Mouse (Mus musculus) forebrain, embryonic 14.5 days (tissue): ENCODE results near the gene Armcx1. TPM values are rescaled to one million over a fixed set of nuclear protein-coding genes. Genes with fewer than 3 reads are reported as not detected.
"Not testable (repeated sequence)": the region's sequence is repeated elsewhere in the genome, so short reads cannot be mapped to it uniquely, and the experiment has no call there.

Experiments used
- ATAC-seq: fragments of 200-750 bp; cut with Nextera tagmentation; 2 replicates; pipeline ENCODE4 v1.8.0; 2017; ENCODE audit warnings: mild to moderate bottlenecking, moderate library complexity
- DNase-seq: peaks from one replicate; pipeline ENCODE4 v3.0.0-alpha.2; 2015; ENCODE audit warnings: low spot score
- H3K27ac ChIP-seq: fragments of 300-500 bp; sonication (generic); 2 replicates; pipeline ENCODE4 v1.5.1; 2014; ENCODE audit warnings: low read depth, mild to moderate bottlenecking, control low read depth, low read length, moderate library complexity
- H3K27me3 ChIP-seq: fragments of 300-500 bp; sonication (generic); replicated peaks from 2 replicates; pipeline ENCODE4 v1.6.1; 2014; ENCODE audit warnings: low read length, control low read depth, mixed read lengths; ENCODE audit not compliant: control insufficient read depth, insufficient read depth
- H3K36me3 ChIP-seq: fragments of 300-500 bp; sonication (generic); 2 replicates; pipeline ENCODE4 v1.6.1; 2014; ENCODE audit warnings: low read length, control low read depth; ENCODE audit not compliant: control insufficient read depth, insufficient read depth
- H3K4me1 ChIP-seq: fragments of 300-500 bp; sonication (generic); 2 replicates; pipeline ENCODE4 v1.6.1; 2014; ENCODE audit warnings: antibody characterized with exemption, low read length, control low read depth; ENCODE audit not compliant: control insufficient read depth, insufficient read depth
- H3K4me2 ChIP-seq: fragments of 300-500 bp; sonication (generic); 2 replicates; pipeline ENCODE4 v1.6.1; 2014; ENCODE audit warnings: mild to moderate bottlenecking, control low read depth, low read length
- H3K4me3 ChIP-seq: fragments of 300-500 bp; sonication (generic); 2 replicates; pipeline ENCODE4 v1.5.1; 2014; ENCODE audit warnings: low read depth, low read length, control low read depth
- H3K9ac ChIP-seq: fragments of 300-500 bp; sonication (generic); 2 replicates; pipeline ENCODE4 v1.6.1; 2014; ENCODE audit warnings: mild to moderate bottlenecking, low read length, control low read depth, moderate library complexity
- H3K9me3 ChIP-seq: fragments of 300-500 bp; sonication (generic); replicated peaks from 2 replicates; pipeline ENCODE4 v1.6.1; 2016; ENCODE audit warnings: low read length, control low read depth, mixed read lengths; ENCODE audit not compliant: control insufficient read depth
- WGBS: fragments of 180-500 bp; shearing (Covaris S2); extraction: QIAGEN DNeasy Blood & Tissue Kit; methylation state at CpG from one replicate; pipeline ENCODE4 v1.1.7; 2014; 5-methylcytosine and 5-hydroxymethylcytosine counted together
- polyA plus RNA-seq: library from polyadenylated mRNA; unstranded; fragments of >200 nt; fragmentation: Nextera tagmentation; extraction: Ambion mirVana; gene quantifications from 2 replicates; pipeline ENCODE4 v1.2.1, GENCODE M21; 2014

Armcx1 gene
- polyA plus RNA-seq, 1 experiment from 2014 or later = 37.0 TPM

DNA sequence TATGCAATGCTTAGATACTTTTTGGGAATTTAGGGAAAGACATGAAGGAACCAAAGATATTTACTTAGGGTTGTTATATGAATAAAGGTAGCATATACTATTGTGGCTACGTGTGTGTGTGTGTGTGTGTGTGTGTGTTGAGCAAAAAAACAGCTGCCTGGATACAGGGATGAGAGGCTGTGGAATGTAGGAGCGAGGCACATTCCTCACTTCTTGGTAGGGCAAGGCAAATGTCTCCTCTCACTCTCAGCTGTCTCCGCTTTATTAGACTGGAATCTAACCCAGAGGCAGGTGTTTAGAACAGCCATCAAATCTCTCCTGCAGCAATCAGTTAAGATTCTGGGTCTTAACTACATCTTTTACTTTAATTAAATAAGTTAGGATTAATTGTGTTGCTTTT, 900 bp upstream of the Armcx1 start:
- H3K36me3 ChIP-seq = peaks cover 11% of the 10 kb centered on the region; the same call in 1 of the 2 replicates
- no peaks in the 10 kb centered on the region for H3K9me3 ChIP-seq
- no peaks in the 10 kb centered on the region for H3K4me1 ChIP-seq
- H3K9ac ChIP-seq = no peak overlapping the region
- H3K27me3 ChIP-seq = 0 out of 2 replicates have a peak, but pooled peaks cover 3% of the 10 kb centered on the region
- DNase-seq (peak; percentile 4), ATAC-seq (no peak)
- 49% methylated on average over 3 of the region's 3 CpGs for WGBS
- H3K27ac ChIP-seq = no peak overlapping the region
- no peak overlapping the region for H3K4me3 ChIP-seq
- H3K4me2 ChIP-seq = no peak overlapping the region

GRCm38 (mm10) chrX:134718524-134718923, 761 bp downstream of the Armcx1 start:
- DNase-seq = peak; percentile 78
- H3K27ac ChIP-seq = peak overlapping the region; percentile 93
- H3K36me3 ChIP-seq = peaks cover 11% of the 10 kb centered on the region; the same call in 1 of the 2 replicates
- 0 out of 2 replicates have a peak, but pooled peaks cover 3% of the 10 kb centered on the region for H3K27me3 ChIP-seq
- H3K4me2 ChIP-seq = peak overlapping the region; percentile 47
- no peaks in the 10 kb centered on the region for H3K9me3 ChIP-seq
- H3K4me3 ChIP-seq = peak overlapping the region; percentile 49
- 32% methylated on average over 14 of the region's 14 CpGs for WGBS
- no peaks in the 10 kb centered on the region for H3K4me1 ChIP-seq
- ATAC-seq = peak; percentile 89
- peak overlapping the region; percentile 77 for H3K9ac ChIP-seq

GRCm38 (mm10) chrX:134723762-134724161, 6.0 kb downstream of the Armcx1 start:
- 25% methylated on average over 1 of the region's 2 CpGs for WGBS
- not testable (repeated sequence) for ATAC-seq

GRCm38 (mm10) chrX:134729778-134730177, 12.0 kb downstream of the Armcx1 start:
- 40% methylated on average over 4 of the region's 4 CpGs for WGBS
- DNase-seq (peak; percentile 54), ATAC-seq (no peak)
- Histone ChIP-seq H3K27ac (no peak overlapping the region), H3K9me3 (no peaks in the 10 kb centered on the region), H3K9ac (no peak overlapping the region), H3K27me3 (no peaks in the 10 kb centered on the region), H3K4me2 (no peak overlapping the region), H3K36me3 (no peaks in the 10 kb centered on the region), H3K4me3 (no peak overlapping the region), H3K4me1 (no peaks in the 10 kb centered on the region)

More at GRCm38 (mm10) chrX:134723762-134724161, 6.0 kb downstream of the Armcx1 start:
- H3K27me3 ChIP-seq, H3K27ac ChIP-seq, H3K9me3 ChIP-seq, DNase-seq, H3K9ac ChIP-seq, H3K4me2 ChIP-seq, H3K4me1 ChIP-seq, H3K4me3 ChIP-seq: not testable (repeated sequence)
- peaks cover 11% of the 10 kb centered on the region; the same call in 1 of the 2 replicates for H3K36me3 ChIP-seq

- WGBS = 100% methylated on average over 1 of the region's 1 CpGs
- Histone ChIP-seq H3K9ac (no peak overlapping the region), H3K36me3 (no peaks in the 10 kb centered on the region), H3K4me1 (no peaks in the 10 kb centered on the region), H3K4me3 (no peak overlapping the region), H3K27me3 (no peaks in the 10 kb centered on the region), H3K9me3 (no peaks in the 10 kb centered on the region), H3K27ac (no peak overlapping the region), H3K4me2 (no peak overlapping the region)
- ATAC-seq (no peak), DNase-seq (no peak)
Measured at GRCm38 (mm10) chrX:134737796-134738195, 20.0 kb downstream of the Armcx1 start.

- Histone ChIP-seq H3K4me3 (no peak overlapping the region), H3K36me3 (no peaks in the 10 kb centered on the region), H3K27me3 (no peaks in the 10 kb centered on the region), H3K9me3 (no peaks in the 10 kb centered on the region), H3K9ac (no peak overlapping the region), H3K27ac (no peak overlapping the region), H3K4me2 (no peak overlapping the region), H3K4me1 (no peaks in the 10 kb centered on the region)
- WGBS = 71% methylated on average over 4 of the region's 4 CpGs
- ATAC-seq = no peak
- DNase-seq = no peak
Measured at GRCm38 (mm10) chrX:134739160-134739559, 21.4 kb downstream of the Armcx1 start.

DNA sequence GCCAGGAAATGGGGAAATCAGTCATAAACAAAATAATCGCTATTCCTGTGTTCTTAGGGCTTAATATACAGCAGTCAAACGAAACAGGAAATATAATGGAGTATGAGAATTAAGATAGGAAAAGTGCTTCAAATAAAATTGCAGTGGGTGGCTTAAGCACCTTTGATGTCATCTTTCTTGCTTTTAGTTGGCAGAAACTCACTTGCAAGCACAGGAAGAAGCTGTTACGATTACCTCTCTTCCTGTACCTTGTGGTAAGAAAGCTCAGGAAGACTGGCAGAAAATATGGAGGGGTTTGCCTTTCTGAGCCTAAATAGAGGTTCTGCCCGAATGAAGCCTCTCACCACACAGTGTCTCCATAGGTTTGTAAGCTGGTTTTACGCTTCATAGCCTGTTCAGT, 24.1 kb downstream of the Armcx1 start:
- H3K36me3 ChIP-seq = no peaks in the 10 kb centered on the region
- ATAC-seq (no peak), DNase-seq (no peak)
- H3K27me3 ChIP-seq = no peaks in the 10 kb centered on the region
- no peaks in the 10 kb centered on the region for H3K9me3 ChIP-seq
- H3K4me2 ChIP-seq = no peak overlapping the region
- no peak overlapping the region for H3K27ac ChIP-seq
- H3K9ac ChIP-seq = no peak overlapping the region
- 72% methylated on average over 5 of the region's 5 CpGs for WGBS
- no peaks in the 10 kb centered on the region for H3K4me1 ChIP-seq
- H3K4me3 ChIP-seq = no peak overlapping the region

DNA sequence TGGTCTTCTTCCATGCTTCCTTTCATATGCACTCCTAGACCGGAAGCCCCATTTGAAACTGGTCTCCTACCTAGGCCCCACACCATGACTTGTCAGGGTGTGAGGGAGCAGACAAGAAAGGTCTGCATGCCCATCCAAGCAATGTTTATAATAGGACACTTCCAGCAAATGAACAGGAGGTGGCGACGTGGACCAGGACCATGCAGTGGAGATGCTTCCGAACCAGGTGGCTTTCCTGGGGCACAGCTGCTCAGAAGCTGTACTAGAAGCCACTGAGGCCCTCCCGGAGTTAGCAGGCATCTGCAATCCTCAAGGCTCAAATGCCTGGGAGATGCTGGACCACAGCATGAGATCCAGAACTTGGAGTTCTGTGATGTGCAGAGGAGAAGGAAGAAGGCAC, 28.7 kb downstream of the Armcx1 start:
- DNase-seq = peak; percentile 56
- Histone ChIP-seq H3K27ac (no peak overlapping the region), H3K4me3 (no peak overlapping the region), H3K4me1 (no peaks in the 10 kb centered on the region), H3K27me3 (no peaks in the 10 kb centered on the region), H3K4me2 (no peak overlapping the region), H3K9me3 (no peaks in the 10 kb centered on the region), H3K9ac (no peak overlapping the region), H3K36me3 (no peaks in the 10 kb centered on the region)
- no peak; the same call in 1 of the 2 replicates for ATAC-seq
- WGBS = 52% methylated on average over 5 of the region's 5 CpGs

GRCm38 (mm10) chrX:134750764-134751592, 33.2 kb downstream of the Armcx1 start, which contains the start of gene Armcx6:
Gene Armcx6 (minus strand): TSS chrX:134751417.
- peak; percentile 96 for ATAC-seq
- 32% methylated on average over 35 of the region's 36 CpGs for WGBS

More at GRCm38 (mm10) chrX:134750764-134751592, 33.2 kb downstream of the Armcx1 start, which contains the start of gene Armcx6:
- Histone ChIP-seq H3K4me3 (peak within 1 kb of the TSS; percentile 43), H3K9me3 (no peaks in the 10 kb centered on the region), H3K27me3 (no peaks in the 10 kb centered on the region), H3K4me2 (peak within 1 kb of the TSS; percentile 57), H3K4me1 (no peaks in the 10 kb centered on the region), H3K36me3 (no peaks in the 10 kb centered on the region), H3K27ac (peak within 1 kb of the TSS; percentile 65), H3K9ac (peak within 1 kb of the TSS; percentile 69)
- DNase-seq = peak; percentile 90
